Mouse (Mus musculus): ENCODE results near the gene Gm49321. TPM values are rescaled to one million over a fixed set of nuclear protein-coding genes. Genes with fewer than 3 reads are reported as not detected.

The Gm49321 gene
- polyA plus RNA-seq, 1 experiment from 2014 or later, result 14.2 TPM

GRCm38 (mm10) chr12:73907673-73908150 lies 29.7 kb upstream of the Gm49321 start:
- Histone ChIP-seq H3K9me3 (no peaks in the 10 kb centered on the region), H3K36me3 (no peaks in the 10 kb centered on the region), H3K27ac (peak overlapping the region; percentile 99), H3K4me3 (peak overlapping the region; percentile 93), H3K4me1 (replicated peaks) (peaks cover 28% of the 10 kb centered on the region), H3K27me3 (ENCODE audit: insufficient read depth, poor library complexity, severe bottlenecking) (no peaks in the 10 kb centered on the region)
- WGBS, result under 1% methylated on average over 51 of the region's 51 CpGs
- peak; percentile 98 for DNase-seq (ENCODE audit: low spot score)

- Histone ChIP-seq H3K27me3 (ENCODE audit: insufficient read depth, poor library complexity, severe bottlenecking) (no peaks in the 10 kb centered on the region), H3K36me3 (no peaks in the 10 kb centered on the region), H3K4me3 (peak overlapping the region; percentile 93), H3K4me1 (replicated peaks) (peaks cover 28% of the 10 kb centered on the region), H3K9me3 (no peaks in the 10 kb centered on the region), H3K27ac (peak overlapping the region; percentile 99)
- peak; percentile 70 for DNase-seq (ENCODE audit: low spot score)
- under 1% methylated on average over 75 of the region's 76 CpGs for WGBS
Observed at GRCm38 (mm10) chr12:73908274-73909012, 29.0 kb upstream of the Gm49321 start.

DNA sequence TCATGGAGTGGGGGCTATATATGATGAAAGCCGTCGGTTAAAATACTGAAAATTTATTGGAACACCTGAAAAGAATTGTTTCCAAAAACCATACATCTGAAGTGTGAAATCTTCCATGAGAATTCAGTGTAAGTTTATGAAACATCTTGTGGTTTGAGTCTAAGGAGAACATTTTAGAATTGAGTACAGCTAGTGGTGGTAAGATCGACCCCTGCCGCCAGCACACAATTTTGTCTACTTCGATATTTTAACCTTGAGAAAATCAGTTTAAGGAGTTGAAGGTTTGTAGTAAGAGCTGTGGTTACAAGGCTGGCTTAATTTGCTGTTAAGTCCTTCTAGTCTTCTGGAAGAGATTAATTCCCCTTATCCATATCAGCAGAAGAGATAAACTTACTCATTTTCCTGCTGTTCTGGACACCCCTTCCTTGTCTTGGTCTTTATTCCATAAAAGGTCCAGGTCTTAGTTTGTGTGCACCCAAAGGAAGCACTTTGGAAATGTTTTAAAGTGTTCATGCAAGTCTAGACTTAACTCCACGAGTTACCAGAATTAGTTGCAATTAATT lies 28.4 kb upstream of the Gm49321 start:
- peak overlapping the region; percentile 93 for H3K4me3 ChIP-seq
- no peak for DNase-seq (ENCODE audit: low spot score)
- no peaks in the 10 kb centered on the region for H3K27me3 ChIP-seq (ENCODE audit: insufficient read depth, poor library complexity, severe bottlenecking)
- no peaks in the 10 kb centered on the region for H3K36me3 ChIP-seq
- H3K4me1 ChIP-seq (replicated peaks), result peaks cover 25% of the 10 kb centered on the region
- peak overlapping the region; percentile 99 for H3K27ac ChIP-seq
- H3K9me3 ChIP-seq, result no peaks in the 10 kb centered on the region
- WGBS, result 13% methylated on average over 6 of the region's 6 CpGs

GRCm38 (mm10) chr12:73918479-73918878 lies 19.0 kb upstream of the Gm49321 start:
- 94% methylated on average over 5 of the region's 5 CpGs for WGBS
- no peak overlapping the region for H3K27ac ChIP-seq
- no peaks in the 10 kb centered on the region for H3K27me3 ChIP-seq (ENCODE audit: insufficient read depth, poor library complexity, severe bottlenecking)
- H3K9me3 ChIP-seq, result no peaks in the 10 kb centered on the region
- H3K36me3 ChIP-seq, result no peaks in the 10 kb centered on the region
- H3K4me1 ChIP-seq (replicated peaks), result no peaks in the 10 kb centered on the region
- DNase-seq (ENCODE audit: low spot score), result no peak
- no peak overlapping the region for H3K4me3 ChIP-seq

DNA sequence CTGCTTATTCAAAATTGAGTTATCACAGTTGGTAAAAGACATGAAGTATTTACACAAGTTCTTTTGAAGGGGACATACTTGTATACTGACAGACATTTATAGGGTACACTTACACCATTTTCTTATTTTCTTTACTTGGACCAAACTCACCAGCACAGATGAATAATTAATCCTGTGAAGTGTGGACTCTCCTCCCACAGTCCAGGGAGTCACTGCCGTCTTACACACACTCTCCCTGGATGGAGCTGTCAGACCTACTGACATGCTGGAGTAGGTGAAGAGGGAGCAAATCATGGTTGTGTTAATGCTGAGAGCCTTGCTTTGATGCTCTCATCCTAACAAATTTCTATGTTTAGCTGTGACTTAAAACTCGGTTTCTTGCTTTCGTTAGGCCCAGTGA lies 7.2 kb upstream of the Gm49321 start:
- Histone ChIP-seq H3K36me3 (peaks cover 87% of the 10 kb centered on the region), H3K4me1 (replicated peaks) (no peaks in the 10 kb centered on the region), H3K9me3 (no peaks in the 10 kb centered on the region), H3K27me3 (ENCODE audit: insufficient read depth, poor library complexity, severe bottlenecking) (no peaks in the 10 kb centered on the region), H3K27ac (no peak overlapping the region), H3K4me3 (no peak overlapping the region)
- no peak for DNase-seq (ENCODE audit: low spot score)
- 90% methylated on average over 3 of the region's 3 CpGs for WGBS

GRCm38 (mm10) chr12:73931274-73931673 lies 6.2 kb upstream of the Gm49321 start:
- WGBS, result 60% methylated on average over 5 of the region's 5 CpGs
- H3K4me1 ChIP-seq (replicated peaks), result no peaks in the 10 kb centered on the region
- no peak overlapping the region for H3K4me3 ChIP-seq
- no peaks in the 10 kb centered on the region for H3K9me3 ChIP-seq
- no peak for DNase-seq (ENCODE audit: low spot score)
- peaks cover 97% of the 10 kb centered on the region for H3K36me3 ChIP-seq
- H3K27me3 ChIP-seq (ENCODE audit: insufficient read depth, poor library complexity, severe bottlenecking), result no peaks in the 10 kb centered on the region
- no peak overlapping the region for H3K27ac ChIP-seq

GRCm38 (mm10) chr12:73934528-73934927 lies 2.9 kb upstream of the Gm49321 start:
- no peak overlapping the region for H3K27ac ChIP-seq
- H3K4me1 ChIP-seq (replicated peaks), result no peaks in the 10 kb centered on the region
- no peak for DNase-seq (ENCODE audit: low spot score)
- no peak overlapping the region for H3K4me3 ChIP-seq
- H3K36me3 ChIP-seq, result peaks cover 100% of the 10 kb centered on the region
- no peaks in the 10 kb centered on the region for H3K9me3 ChIP-seq
- no peaks in the 10 kb centered on the region for H3K27me3 ChIP-seq (ENCODE audit: insufficient read depth, poor library complexity, severe bottlenecking)
- WGBS, result 90% methylated on average over 2 of the region's 2 CpGs

DNA sequence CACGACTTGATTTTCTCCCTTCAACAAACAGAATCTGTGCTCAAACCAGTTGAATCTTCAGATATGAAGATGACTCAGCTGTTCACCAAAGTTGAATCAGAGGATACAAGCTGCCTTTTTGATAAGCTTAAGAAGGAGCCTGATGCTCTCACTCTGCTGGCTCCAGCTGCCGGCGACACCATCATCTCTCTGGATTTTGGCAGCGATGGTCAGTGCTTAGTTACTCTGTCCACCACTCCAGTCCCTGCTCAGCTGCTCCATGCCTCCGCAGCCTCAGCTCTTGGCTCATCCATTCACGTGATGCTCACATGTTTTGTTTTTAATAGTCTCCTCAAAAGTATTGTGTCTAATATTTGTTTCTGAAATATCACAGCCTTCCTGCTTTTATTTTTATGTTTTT lies 2.1 kb downstream of the Gm49321 start:
- Histone ChIP-seq H3K4me1 (replicated peaks) (no peaks in the 10 kb centered on the region), H3K4me3 (no peak overlapping the region), H3K9me3 (no peaks in the 10 kb centered on the region), H3K27ac (no peak overlapping the region), H3K36me3 (peaks cover 100% of the 10 kb centered on the region), H3K27me3 (ENCODE audit: insufficient read depth, poor library complexity, severe bottlenecking) (no peaks in the 10 kb centered on the region)
- WGBS, result 95% methylated on average over 6 of the region's 6 CpGs
- no peak for DNase-seq (ENCODE audit: low spot score)

- Histone ChIP-seq H3K4me1 (replicated peaks) (peaks cover 14% of the 10 kb centered on the region), H3K4me3 (no peak overlapping the region), H3K36me3 (peaks cover 39% of the 10 kb centered on the region), H3K9me3 (no peaks in the 10 kb centered on the region), H3K27ac (no peak overlapping the region), H3K27me3 (ENCODE audit: insufficient read depth, poor library complexity, severe bottlenecking) (0 out of 2 replicates have a peak, but pooled peaks cover 4% of the 10 kb centered on the region)
- WGBS, result 95% methylated on average over 4 of the region's 4 CpGs
- DNase-seq (ENCODE audit: low spot score), result no peak
Observed at GRCm38 (mm10) chr12:73948415-73948814, 11.0 kb downstream of the Gm49321 start.

- H3K27ac ChIP-seq, result peak overlapping the region; percentile 80
- DNase-seq (ENCODE audit: low spot score), result peak; percentile 56
- WGBS, result 5% methylated on average over 46 of the region's 46 CpGs
Observed at GRCm38 (mm10) chr12:73949318-73950058, 12.0 kb downstream of the Gm49321 start.

GRCm38 (mm10) chr12:73952879-73953278 lies 15.4 kb downstream of the Gm49321 start:
- 10% methylated on average over 15 of the region's 15 CpGs for whole genome bisulfite sequencing
- peak overlapping the region; percentile 53 for H3K27ac ChIP-seq
- H3K4me3 ChIP-seq, result peak overlapping the region; percentile 47
- peak; percentile 62 for DNase-seq (ENCODE audit: low spot score)
- H3K4me1 ChIP-seq (replicated peaks), result peaks cover 17% of the 10 kb centered on the region
- H3K36me3 ChIP-seq, result peaks cover 3% of the 10 kb centered on the region; the same call in 1 of the 2 replicates
- H3K27me3 ChIP-seq (ENCODE audit: insufficient read depth, poor library complexity, severe bottlenecking), result 0 out of 2 replicates have a peak, but pooled peaks cover 4% of the 10 kb centered on the region
- H3K9me3 ChIP-seq, result no peaks in the 10 kb centered on the region

More at GRCm38 (mm10) chr12:73949318-73950058, 12.0 kb downstream of the Gm49321 start:
- Histone ChIP-seq H3K4me1 (replicated peaks) (peaks cover 17% of the 10 kb centered on the region), H3K36me3 (peaks cover 28% of the 10 kb centered on the region), H3K9me3 (no peaks in the 10 kb centered on the region), H3K27me3 (ENCODE audit: insufficient read depth, poor library complexity, severe bottlenecking) (0 out of 2 replicates have a peak, but pooled peaks cover 4% of the 10 kb centered on the region), H3K4me3 (peak overlapping the region; percentile 53)

DNA sequence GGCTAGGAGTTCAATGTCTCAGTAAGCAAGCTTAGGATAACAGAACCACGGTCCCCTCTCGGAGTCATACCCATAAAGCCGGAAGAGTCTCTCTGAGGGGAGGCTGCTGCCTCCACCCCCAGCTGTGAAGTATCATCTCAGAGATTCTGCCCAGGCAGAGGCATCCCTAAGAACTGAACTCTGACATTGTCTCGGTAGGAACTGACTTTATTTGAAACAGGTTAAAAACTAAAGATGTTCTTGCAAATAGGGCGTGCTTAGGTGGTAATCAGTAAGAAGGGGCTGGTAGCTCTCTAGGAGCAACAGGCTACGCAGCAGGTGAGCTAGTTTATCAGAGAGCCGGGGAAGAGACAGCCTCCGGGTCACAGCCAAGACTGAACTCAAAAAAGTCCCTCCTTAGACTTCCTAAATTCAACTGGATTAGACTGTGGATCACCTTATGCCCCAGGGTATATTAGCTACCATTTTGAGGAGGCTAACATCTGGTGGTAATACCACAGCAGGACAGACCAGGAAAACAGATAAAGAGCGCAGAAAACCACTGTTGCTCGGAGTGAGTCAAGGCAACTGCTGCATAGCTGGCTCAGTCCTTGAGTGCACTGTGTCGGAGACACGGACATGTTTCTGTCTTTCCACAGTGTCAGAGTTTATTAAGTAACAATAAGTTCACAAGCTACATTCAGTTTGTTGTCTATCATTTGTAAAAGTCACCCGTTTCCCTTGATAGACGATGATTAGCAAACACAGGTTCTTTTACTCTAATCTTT lies 16.1 kb downstream of the Gm49321 start:
- Histone ChIP-seq H3K9me3 (no peaks in the 10 kb centered on the region), H3K36me3 (no peaks in the 10 kb centered on the region), H3K4me3 (peak overlapping the region; percentile 47), H3K27ac (no peak overlapping the region), H3K27me3 (ENCODE audit: insufficient read depth, poor library complexity, severe bottlenecking) (0 out of 2 replicates have a peak, but pooled peaks cover 4% of the 10 kb centered on the region), H3K4me1 (replicated peaks) (peaks cover 17% of the 10 kb centered on the region)
- no peak for DNase-seq (ENCODE audit: low spot score)
- WGBS, result 48% methylated on average over 14 of the region's 14 CpGs
